Mouse (Mus musculus) CH12.LX (cell line): Measurements from ENCODE around the gene Ugcg.

Experiments
- CHD1 ChIP-seq: IDR thresholded peaks from 2 replicates; pipeline ENCODE4 v1.6.1; 2012; ENCODE audit warnings: low read depth, low read length, improper control_type of control experiment, inconsistent platforms
- CHD2 ChIP-seq: IDR thresholded peaks from 2 replicates; pipeline ENCODE4 v1.6.1; 2011; ENCODE audit warnings: low read length, improper control_type of control experiment
- CTCF ChIP-seq, 2 experiments: IDR thresholded peaks in 1 of 2; conservative IDR thresholded peaks in 1 of 2; 2 replicates each; pipeline ENCODE4 v1.5.1; 2011 to 2012; ENCODE audit warnings: low read depth in 2 of 2, low read length in 2 of 2, improper control_type of control experiment in 1 of 2, inconsistent platforms in 1 of 2, mild to moderate bottlenecking in 1 of 2, moderate library complexity in 1 of 2
- EP300 ChIP-seq: IDR thresholded peaks from 2 replicates; pipeline ENCODE4 v1.6.1; 2011; ENCODE audit warnings: low read length, improper control_type of control experiment
- JUN ChIP-seq: IDR thresholded peaks from 2 replicates; pipeline ENCODE4 v1.6.1; 2011; ENCODE audit warnings: low read depth, mild to moderate bottlenecking, low read length, improper control_type of control experiment, moderate library complexity; ENCODE audit not compliant: insufficient read depth
- MAX ChIP-seq: IDR thresholded peaks from 2 replicates; pipeline ENCODE4 v1.6.1; 2011; ENCODE audit warnings: low read length, improper control_type of control experiment
- NRF1 ChIP-seq: IDR thresholded peaks from 2 replicates; pipeline ENCODE4 v1.6.1; 2014; ENCODE audit warnings: low read depth, mild to moderate bottlenecking, inconsistent platforms, low read length, improper control_type of control experiment, moderate library complexity
- POLR2A ChIP-seq: IDR thresholded peaks from 2 replicates; pipeline ENCODE4 v1.6.1; 2011; ENCODE audit warnings: low read depth, mild to moderate bottlenecking, improper control_type of control experiment, low read length
- RAD21 ChIP-seq: IDR thresholded peaks from 2 replicates; pipeline ENCODE4 v1.6.1; 2011; ENCODE audit warnings: low read depth, mild to moderate bottlenecking, low read length, improper control_type of control experiment, moderate library complexity
- RCOR1 ChIP-seq: conservative IDR thresholded peaks from 2 replicates; pipeline ENCODE4 v1.6.1; 2012; ENCODE audit warnings: low read depth, mild to moderate bottlenecking, inconsistent platforms, low read length, improper control_type of control experiment
- USF1 ChIP-seq: IDR thresholded peaks from 2 replicates; pipeline ENCODE4 v1.6.1; 2014; ENCODE audit warnings: low read depth, mild to moderate bottlenecking, inconsistent platforms, low read length, improper control_type of control experiment
- ZKSCAN1 ChIP-seq: IDR thresholded peaks from 2 replicates; pipeline ENCODE4 v1.6.1; 2012; ENCODE audit warnings: low read depth, inconsistent platforms, low read length, improper control_type of control experiment, borderline replicate concordance
- ZNF384 ChIP-seq: IDR thresholded peaks from 2 replicates; pipeline ENCODE4 v1.6.1; 2012; ENCODE audit warnings: low read depth, low read length, improper control_type of control experiment, inconsistent platforms

DNA sequence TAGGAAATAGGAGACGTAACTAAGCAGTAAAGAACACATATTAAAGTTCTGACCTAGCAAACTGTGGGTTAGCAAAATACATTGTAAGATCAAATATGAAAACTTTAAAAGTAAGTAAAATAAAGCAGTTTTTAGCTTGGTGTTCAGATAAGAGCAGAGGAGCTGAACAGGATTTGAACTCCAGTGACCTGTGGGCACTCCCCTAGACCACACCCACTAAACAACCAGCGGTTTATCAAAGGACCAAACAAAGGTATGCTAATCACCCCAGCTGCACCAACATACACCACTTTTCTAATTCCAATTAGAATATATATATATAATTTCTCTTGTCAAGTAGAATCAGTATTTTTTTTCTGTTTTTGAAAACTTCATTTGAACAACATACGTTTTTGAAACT lies 3.4 kb upstream of the Ugcg start:
- TF ChIP-seq POLR2A (no peak), CHD1 (no peak), CTCF (conservative IDR thresholded peaks at IDR 0.05 in 1 of 2, IDR thresholded peaks at IDR 0.05 in 1 of 2; ENCODE audit: low read depth in 2 of 2, low read length in 2 of 2) (no peak), RCOR1 (no peak), USF1 (no peak), ZNF384 (no peak), EP300 (no peak), CHD2 (no peak), MAX (no peak), ZKSCAN1 (no peak), JUN (no peak), NRF1 (no peak), RAD21 (no peak)
